Mouse (Mus musculus): ENCODE measurements around the gene Arel1. TPM values are rescaled to one million over a fixed set of nuclear protein-coding genes. Genes with fewer than 3 reads are reported as not detected.
A peak's percentile ranks its signal among the peaks of the same experiment; 100 is the strongest.

Gene Arel1
- total and polyA plus RNA-seq, 2 experiments from 2014 or later = 12.1 to 38.8 TPM

GRCm38 (mm10) chr12:84907024-84907626, 63.6 kb downstream of the Arel1 start:
- Histone ChIP-seq H3K4me3 (ENCODE audit: low read depth, low read length) (no peak overlapping the region), H3K4me1 (ENCODE audit: control insufficient read depth, insufficient read depth) (peaks cover 17% of the 10 kb centered on the region), H3K27me3 (ENCODE audit: control insufficient read depth, insufficient read depth, low read length) (no peaks in the 10 kb centered on the region), H3K9ac (replicated peaks; ENCODE audit: low read depth, low read length) (no peak overlapping the region), H3K4me2 (ENCODE audit: low read depth, low read length) (no peak overlapping the region), H3K27ac (ENCODE audit: low read depth) (peak overlapping the region; percentile 77), H3K9me3 (replicated peaks; ENCODE audit: control insufficient read depth, low read length) (no peaks in the 10 kb centered on the region), H3K36me3 (replicated peaks; ENCODE audit: control insufficient read depth, insufficient read depth, low read length) (no peaks in the 10 kb centered on the region)
- WGBS = 73% methylated on average over 12 of the region's 12 CpGs
- no peak for TF ChIP-seq EP300 (IDR thresholded peaks at IDR 0.05; ENCODE audit: low read depth)
- TF ChIP-seq CTCF (IDR thresholded peaks at IDR 0.05; ENCODE audit: low read depth) = no peak
- ATAC-seq (ENCODE audit: insufficient read depth, low read depth) = no peak
- DNase-seq (ENCODE audit: low spot score) = no peak

- WGBS = 72% methylated on average over 7 of the region's 7 CpGs
- Histone ChIP-seq H3K27ac (ENCODE audit: low read depth) (no peak overlapping the region), H3K4me1 (ENCODE audit: control insufficient read depth, insufficient read depth) (peaks cover 17% of the 10 kb centered on the region), H3K4me3 (ENCODE audit: low read depth, low read length) (no peak overlapping the region), H3K9me3 (replicated peaks; ENCODE audit: control insufficient read depth, low read length) (no peaks in the 10 kb centered on the region), H3K9ac (replicated peaks; ENCODE audit: low read depth, low read length) (no peak overlapping the region), H3K36me3 (replicated peaks; ENCODE audit: control insufficient read depth, insufficient read depth, low read length) (no peaks in the 10 kb centered on the region), H3K4me2 (ENCODE audit: low read depth, low read length) (no peak overlapping the region), H3K27me3 (ENCODE audit: control insufficient read depth, insufficient read depth, low read length) (no peaks in the 10 kb centered on the region)
- DNase-seq (ENCODE audit: low spot score) (no peak), ATAC-seq (ENCODE audit: insufficient read depth, low read depth) (no peak)
- TF ChIP-seq CTCF (IDR thresholded peaks at IDR 0.05; ENCODE audit: low read depth) = no peak
- TF ChIP-seq EP300 (IDR thresholded peaks at IDR 0.05; ENCODE audit: low read depth) = no peak
Measured at GRCm38 (mm10) chr12:84904399-84904798, 66.3 kb downstream of the Arel1 start.

- Histone ChIP-seq H3K9me3 (replicated peaks; ENCODE audit: control insufficient read depth, low read length) (no peaks in the 10 kb centered on the region), H3K4me1 (ENCODE audit: control insufficient read depth, insufficient read depth) (no peaks in the 10 kb centered on the region), H3K27me3 (ENCODE audit: control insufficient read depth, insufficient read depth, low read length) (peaks cover 4% of the 10 kb centered on the region; the same call in 1 of the 2 replicates), H3K36me3 (replicated peaks; ENCODE audit: control insufficient read depth, insufficient read depth, low read length) (no peaks in the 10 kb centered on the region), H3K4me3 (ENCODE audit: low read depth, low read length) (no peak overlapping the region), H3K9ac (replicated peaks; ENCODE audit: low read depth, low read length) (no peak overlapping the region), H3K4me2 (ENCODE audit: low read depth, low read length) (no peak overlapping the region), H3K27ac (ENCODE audit: low read depth) (no peak overlapping the region)
- DNase-seq (ENCODE audit: low spot score) (no peak), ATAC-seq (ENCODE audit: insufficient read depth, low read depth) (no peak)
- WGBS = 68% methylated on average over 7 of the region's 7 CpGs
- TF ChIP-seq EP300 (IDR thresholded peaks at IDR 0.05; ENCODE audit: low read depth) (no peak), CTCF (IDR thresholded peaks at IDR 0.05; ENCODE audit: low read depth) (no peak)
Measured at GRCm38 (mm10) chr12:84900317-84900716, 70.4 kb downstream of the Arel1 start.

- H3K27ac ChIP-seq (ENCODE audit: low read depth) = no peak overlapping the region
Measured at GRCm38 (mm10) chr12:84897322-84897721, 73.4 kb downstream of the Arel1 start.

DNA sequence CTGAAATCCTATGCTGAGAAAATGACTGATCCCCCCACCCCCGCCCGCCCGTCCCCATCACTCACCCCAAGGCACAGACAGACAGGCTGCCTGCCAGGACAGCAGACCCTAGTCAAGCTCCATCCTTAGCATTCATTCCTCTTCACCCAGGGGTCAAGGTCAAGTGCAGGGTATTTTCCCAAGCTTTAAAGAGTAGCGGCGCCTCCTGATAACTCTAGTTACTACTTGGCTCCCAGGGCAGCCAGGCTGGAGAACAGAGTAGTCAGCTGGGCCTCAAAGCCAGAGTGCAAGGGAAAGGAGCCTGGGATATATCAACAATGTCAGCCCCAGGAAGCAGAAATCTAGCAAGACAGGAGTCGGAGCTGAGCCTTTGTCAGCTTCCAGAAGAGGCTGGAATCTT, 74.5 kb downstream of the Arel1 start:
- Histone ChIP-seq H3K4me3 (ENCODE audit: low read depth, low read length) (no peak overlapping the region), H3K9me3 (replicated peaks; ENCODE audit: control insufficient read depth, low read length) (no peaks in the 10 kb centered on the region), H3K4me2 (ENCODE audit: low read depth, low read length) (no peak overlapping the region), H3K27me3 (ENCODE audit: control insufficient read depth, insufficient read depth, low read length) (peaks cover 4% of the 10 kb centered on the region; the same call in 1 of the 2 replicates), H3K36me3 (replicated peaks; ENCODE audit: control insufficient read depth, insufficient read depth, low read length) (no peaks in the 10 kb centered on the region), H3K27ac (ENCODE audit: low read depth) (no peak overlapping the region), H3K9ac (replicated peaks; ENCODE audit: low read depth, low read length) (no peak overlapping the region), H3K4me1 (ENCODE audit: control insufficient read depth, insufficient read depth) (no peaks in the 10 kb centered on the region)
- ATAC-seq (ENCODE audit: insufficient read depth, low read depth) (no peak), DNase-seq (ENCODE audit: low spot score) (no peak)
- TF ChIP-seq CTCF (IDR thresholded peaks at IDR 0.05; ENCODE audit: low read depth) (no peak), EP300 (IDR thresholded peaks at IDR 0.05; ENCODE audit: low read depth) (no peak)
- WGBS = 45% methylated on average over 6 of the region's 6 CpGs

More at GRCm38 (mm10) chr12:84897322-84897721, 73.4 kb downstream of the Arel1 start:
- Histone ChIP-seq H3K4me3 (ENCODE audit: low read depth, low read length) (no peak overlapping the region), H3K27me3 (ENCODE audit: control insufficient read depth, insufficient read depth, low read length) (peaks cover 4% of the 10 kb centered on the region; the same call in 1 of the 2 replicates), H3K4me1 (ENCODE audit: control insufficient read depth, insufficient read depth) (no peaks in the 10 kb centered on the region), H3K4me2 (ENCODE audit: low read depth, low read length) (no peak overlapping the region), H3K36me3 (replicated peaks; ENCODE audit: control insufficient read depth, insufficient read depth, low read length) (no peaks in the 10 kb centered on the region), H3K9me3 (replicated peaks; ENCODE audit: control insufficient read depth, low read length) (no peaks in the 10 kb centered on the region), H3K9ac (replicated peaks; ENCODE audit: low read depth, low read length) (no peak overlapping the region)
- DNase-seq (ENCODE audit: low spot score) (no peak), ATAC-seq (ENCODE audit: insufficient read depth, low read depth) (no peak)
- 71% methylated on average over 5 of the region's 5 CpGs for WGBS
- no peak for TF ChIP-seq EP300 (IDR thresholded peaks at IDR 0.05; ENCODE audit: low read depth)
- no peak for TF ChIP-seq CTCF (IDR thresholded peaks at IDR 0.05; ENCODE audit: low read depth)
